Mouse (Mus musculus) lung, adult 2 months (tissue): Measurements from ENCODE around the gene Cpa2.

Experiments used
- CTCF ChIP-seq: fragments of 200-500 bp; IDR thresholded peaks from 2 replicates; pipeline ENCODE4 v1.5.1; 2011; ENCODE audit warnings: mild to moderate bottlenecking, low read length, control low read depth; ENCODE audit not compliant: insufficient read depth
- POLR2A ChIP-seq: fragments of 200-500 bp; IDR thresholded peaks from 2 replicates; pipeline ENCODE4 v1.6.1; 2011; ENCODE audit warnings: low read depth, mild to moderate bottlenecking, control low read depth, low read length, borderline replicate concordance; ENCODE audit errors: extremely low read depth

DNA sequence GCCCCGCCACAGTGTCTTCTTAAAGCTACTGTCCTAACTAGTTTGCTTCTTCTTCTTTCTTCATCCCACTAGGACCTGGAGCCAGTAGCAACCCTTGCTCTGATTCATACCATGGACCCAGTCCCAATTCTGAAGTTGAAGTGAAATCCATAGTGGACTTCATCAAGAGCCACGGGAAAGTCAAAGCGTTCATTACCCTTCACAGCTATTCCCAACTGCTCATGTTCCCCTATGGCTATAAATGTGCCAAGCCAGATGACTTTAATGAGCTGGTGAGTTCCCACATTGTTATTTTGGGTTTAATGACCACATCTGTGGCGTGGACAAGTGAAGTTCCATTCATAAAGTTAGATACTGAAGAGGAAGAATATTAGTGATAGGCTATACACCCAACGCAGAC, 12.7 kb downstream of the Cpa2 start:
- TF ChIP-seq CTCF (no peak), POLR2A (no peak)
